Mouse (Mus musculus) liver, adult 2 months (tissue): ENCODE measurements around the gene Sec16b.

Source experiments
- CTCF ChIP-seq: fragments of 200-500 bp; IDR thresholded peaks from 2 replicates; pipeline ENCODE4 v1.5.1; 2011; ENCODE audit warnings: low read depth, low read length, control low read depth
- POLR2A ChIP-seq: fragments of 200-500 bp; IDR thresholded peaks from 2 replicates; pipeline ENCODE4 v1.6.1; 2011; ENCODE audit warnings: low read length, control low read depth; ENCODE audit not compliant: insufficient read depth; ENCODE audit errors: extremely low read depth

DNA sequence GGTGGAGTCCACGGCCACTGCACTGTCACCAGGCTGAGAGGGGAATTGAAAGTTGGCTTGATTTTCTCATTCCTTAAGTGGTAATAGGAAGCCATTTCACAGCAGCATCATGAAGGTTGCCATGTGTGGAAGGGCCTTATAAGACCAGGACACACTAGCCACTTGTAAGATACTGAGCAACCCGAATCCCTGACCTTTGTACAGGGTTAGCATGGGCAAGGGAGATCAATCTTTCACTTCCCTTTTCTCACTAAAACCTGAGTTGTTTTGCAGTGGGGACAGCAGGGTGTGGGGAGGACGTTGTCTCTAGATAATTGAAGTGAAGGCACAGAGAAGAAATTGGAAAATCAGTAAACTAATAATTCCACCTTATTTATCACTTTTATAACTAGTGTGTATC, 43.2 kb downstream of the Sec16b start:
- TF ChIP-seq CTCF (no peak), POLR2A (no peak)
